Mouse (Mus musculus): ENCODE data around the gene Klhl26.

Klhl26 gene

DNA sequence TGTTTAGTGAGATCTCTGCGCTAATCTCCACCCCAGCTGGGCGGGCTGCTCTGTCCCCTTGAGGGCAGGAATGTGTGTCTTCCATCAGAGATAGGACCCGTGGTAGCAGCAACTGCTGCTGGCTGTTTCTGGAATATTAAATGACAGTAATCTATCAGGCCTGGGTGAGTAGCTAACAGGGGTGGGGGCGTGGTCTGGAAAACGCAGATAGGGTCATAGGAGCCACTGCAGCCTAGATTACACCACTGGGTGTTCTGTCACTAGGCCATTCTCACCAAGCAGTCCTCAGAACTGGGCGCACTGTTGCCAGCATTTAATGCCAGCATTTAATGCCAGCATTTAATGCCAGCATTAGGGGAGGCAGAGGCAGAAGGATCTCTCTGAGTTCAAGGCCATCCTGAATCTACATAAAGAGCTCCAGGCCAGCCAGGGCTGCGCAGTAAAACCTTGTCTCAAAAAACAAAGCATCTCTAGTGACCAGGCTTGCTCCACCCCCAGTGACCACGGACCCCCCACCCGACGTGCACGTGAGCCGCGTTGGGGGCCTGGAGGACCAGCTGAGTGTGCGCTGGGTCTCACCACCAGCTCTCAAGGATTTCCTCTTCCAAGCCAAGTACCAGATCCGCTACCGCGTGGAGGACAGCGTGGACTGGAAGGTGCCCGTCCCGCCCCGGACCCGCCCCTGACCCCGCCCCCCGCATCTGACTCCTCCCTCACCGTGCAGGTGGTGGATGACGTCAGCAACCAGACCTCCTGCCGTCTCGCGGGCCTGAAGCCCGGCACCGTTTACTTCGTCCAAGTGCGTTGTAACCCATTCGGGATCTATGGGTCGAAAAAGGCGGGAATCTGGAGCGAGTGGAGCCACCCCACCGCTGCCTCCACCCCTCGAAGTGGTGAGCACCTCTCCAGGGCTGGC lies 23.9 kb upstream of the Klhl26 start:
- DNase-seq: no peak

DNA sequence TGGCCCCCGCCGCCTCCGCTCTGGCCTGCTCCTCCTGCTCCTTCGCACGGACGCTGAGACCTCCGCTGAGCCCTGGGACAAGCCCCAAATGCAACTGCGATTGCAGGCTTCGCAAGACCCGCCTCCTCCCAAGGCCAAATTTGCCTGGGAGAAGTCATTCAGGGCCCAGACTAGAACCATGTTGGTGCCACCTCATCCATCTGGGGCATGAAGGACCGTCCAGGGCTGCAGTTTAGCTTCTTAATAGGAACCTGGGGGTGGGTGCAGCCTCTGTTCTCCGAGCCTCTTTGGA lies 18.9 kb upstream of the Klhl26 start:
- DNase-seq: no peak

DNA sequence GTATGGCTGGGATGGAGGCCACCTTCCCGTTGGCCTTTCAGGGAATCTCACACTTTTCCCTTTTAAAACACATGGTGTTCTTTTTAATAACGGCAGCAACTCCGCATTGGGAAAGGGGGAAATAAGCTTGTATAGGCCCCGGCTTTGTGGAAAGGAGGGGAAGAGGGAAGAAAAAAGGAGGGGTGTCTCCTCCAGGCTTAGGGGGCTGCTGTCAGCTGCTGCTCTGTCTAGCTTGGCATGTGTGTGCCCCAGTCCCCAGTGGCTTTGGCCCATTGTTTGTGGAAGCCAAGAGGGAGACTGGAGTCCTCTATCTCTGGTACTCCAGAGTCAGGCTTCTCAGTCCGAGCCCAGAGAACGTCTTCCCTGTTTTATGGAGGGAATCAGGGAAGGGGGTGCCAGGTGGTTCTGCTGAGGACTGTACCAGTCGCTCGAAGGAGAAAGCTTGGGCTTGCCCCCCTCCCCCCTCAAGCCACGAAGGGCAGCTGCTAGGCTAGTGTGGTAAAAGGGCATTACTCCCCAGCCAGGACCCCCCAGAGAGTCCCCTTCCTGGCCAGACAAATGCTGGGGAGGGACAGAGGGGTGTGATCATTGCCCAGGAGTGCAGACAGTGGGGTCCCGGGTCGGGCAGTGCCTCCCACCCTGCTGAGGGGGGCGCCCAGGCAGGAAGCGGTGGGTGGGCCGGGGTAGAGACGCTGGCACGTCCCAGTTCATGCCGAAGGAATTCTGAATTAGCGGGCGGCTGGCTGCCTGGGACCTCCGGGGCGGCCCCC lies 18.4 kb upstream of the Klhl26 start:
- no peak for DNase-seq

DNA sequence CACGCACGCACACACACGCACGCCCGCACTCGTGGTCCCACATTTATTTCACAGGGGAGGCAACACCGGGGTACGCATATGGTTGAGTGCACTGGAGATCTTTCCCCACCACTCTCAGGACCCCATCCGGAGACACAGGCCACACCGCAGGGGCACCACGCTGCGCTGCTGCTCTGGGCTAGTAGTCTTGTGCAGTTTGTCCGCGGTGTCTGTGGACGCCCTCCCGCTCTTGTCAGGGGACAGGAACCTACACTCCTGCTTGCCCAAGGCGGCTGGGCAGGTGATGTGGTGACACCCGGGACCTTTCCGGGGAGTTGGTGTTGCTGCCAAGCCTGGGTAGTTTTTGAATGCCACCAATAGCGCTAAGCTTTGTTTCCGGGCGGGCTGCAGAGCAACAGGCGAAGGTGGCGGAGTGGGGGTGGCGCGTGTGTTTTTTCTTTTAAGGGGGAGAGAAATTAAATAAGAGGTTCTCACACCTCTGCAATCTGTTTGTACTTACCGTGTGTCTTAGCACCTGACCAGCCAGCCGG lies 17.7 kb upstream of the Klhl26 start:
- no peak for DNase-seq

DNA sequence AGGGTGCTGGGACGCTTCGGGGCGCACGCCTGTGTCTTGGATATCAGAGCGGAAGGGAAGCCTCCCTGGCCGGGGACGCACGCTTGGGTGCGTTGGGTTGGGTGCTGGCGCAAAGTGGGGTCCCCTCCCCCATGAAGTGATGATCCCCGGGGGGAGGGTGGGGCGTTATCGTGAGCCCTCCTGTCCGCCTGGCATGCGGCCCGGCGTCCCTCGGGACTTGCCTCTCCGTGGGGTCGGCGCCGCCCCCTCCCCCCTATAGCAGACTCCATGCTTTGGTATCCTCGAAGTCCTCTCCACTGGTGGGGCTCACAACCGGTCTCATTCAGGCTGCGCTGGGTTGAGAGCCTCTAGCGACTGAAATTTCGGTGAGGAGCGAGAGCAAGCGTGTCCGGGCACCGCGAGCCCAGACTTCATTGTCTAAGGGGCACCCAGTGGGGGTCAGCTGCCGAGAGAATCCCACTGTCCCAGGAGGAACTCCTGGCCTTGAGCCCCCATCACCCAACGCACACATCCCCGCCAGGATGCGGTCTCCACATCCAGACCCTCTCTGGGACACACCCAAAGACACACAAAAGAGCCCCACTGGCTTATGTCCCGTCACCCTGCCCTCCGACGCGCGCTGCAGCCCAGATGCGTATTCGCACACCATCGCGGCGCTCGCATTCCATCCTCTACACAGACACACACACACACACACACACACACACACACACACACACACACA lies 17.1 kb upstream of the Klhl26 start:
- no peak for DNase-seq

DNA sequence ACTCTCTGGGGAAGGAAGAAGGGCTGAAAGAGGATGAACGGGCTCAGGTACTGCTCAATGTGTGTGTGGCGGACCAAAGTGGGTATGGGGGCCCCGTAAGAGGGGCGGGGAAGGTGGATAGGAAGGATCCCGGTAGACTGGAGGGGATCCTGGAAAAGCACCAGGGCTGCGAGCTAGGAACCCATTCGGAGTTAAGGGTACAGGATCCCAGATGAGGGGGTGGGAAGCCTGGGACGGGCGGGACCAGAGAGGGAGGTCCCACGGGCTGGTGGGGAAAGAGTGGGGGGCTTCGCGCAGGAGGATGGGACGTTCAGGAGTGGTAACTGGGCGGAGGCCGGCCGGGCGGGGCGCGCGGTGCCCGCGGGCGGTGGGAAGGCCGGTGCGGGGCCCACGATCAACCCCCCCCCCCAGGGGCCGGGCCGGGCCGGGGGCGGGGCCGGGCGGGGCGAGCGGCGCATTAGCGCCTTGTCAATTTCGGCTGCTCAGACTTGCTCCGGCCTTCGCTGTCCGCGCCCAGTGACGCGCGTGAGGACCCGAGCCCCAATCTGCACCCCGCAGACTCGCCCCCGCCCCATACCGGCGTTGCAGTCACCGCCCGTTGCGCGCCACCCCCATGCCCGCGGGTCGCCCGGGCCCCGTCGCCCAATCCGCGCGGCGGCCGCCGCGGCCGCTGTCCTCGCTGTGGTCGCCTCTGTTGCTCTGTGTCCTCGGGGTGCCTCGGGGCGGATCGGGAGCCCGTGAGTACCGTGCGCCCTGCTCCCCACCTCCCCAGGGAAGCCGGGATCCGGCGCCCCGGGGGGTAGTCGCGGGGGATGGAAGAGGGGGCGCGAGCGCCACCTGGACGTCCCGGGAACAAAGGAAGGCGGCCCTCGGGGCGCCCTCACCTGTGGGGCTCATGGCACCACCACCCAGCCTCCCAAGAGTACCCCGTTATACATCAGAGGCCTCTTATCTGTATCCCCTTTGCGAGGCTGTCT lies 16.2 kb upstream of the Klhl26 start, which contains the start of gene Crlf1:
Crlf1 (plus strand) TSS at position 495 of the 977 bp plus-strand sequence.
- DNase-seq: no peak

DNA sequence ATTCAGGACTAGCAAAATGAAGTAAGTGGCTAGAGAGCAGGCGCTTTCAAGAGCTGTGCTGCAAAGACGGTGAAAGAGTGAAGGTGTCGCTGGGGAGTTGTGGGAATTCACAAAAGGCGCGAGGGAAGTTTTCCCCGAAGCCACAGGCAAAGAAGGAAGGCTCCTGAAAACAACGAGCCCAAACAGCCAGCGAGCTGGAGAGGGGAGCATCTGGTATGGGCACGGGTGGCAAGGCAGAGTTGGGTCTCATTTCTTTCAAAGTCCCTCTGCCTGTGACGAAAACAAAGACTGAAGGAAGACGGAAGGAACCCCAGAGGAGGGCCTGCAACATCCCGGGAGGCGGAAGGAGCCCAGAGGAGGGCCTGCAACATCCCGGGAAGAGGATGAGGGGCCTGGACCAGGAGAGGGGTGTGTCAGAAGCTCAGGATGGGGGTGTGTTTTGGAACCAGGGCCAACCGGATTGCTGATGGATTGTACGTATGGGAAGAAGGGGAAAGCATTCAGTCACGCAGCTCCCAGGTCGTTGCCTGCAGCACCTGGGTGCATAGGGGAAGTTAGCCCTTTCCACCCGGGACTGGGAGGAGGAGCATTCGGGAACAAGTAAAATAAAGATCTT lies 14.2 kb upstream of the Klhl26 start:
- DNase-seq: no peak

DNA sequence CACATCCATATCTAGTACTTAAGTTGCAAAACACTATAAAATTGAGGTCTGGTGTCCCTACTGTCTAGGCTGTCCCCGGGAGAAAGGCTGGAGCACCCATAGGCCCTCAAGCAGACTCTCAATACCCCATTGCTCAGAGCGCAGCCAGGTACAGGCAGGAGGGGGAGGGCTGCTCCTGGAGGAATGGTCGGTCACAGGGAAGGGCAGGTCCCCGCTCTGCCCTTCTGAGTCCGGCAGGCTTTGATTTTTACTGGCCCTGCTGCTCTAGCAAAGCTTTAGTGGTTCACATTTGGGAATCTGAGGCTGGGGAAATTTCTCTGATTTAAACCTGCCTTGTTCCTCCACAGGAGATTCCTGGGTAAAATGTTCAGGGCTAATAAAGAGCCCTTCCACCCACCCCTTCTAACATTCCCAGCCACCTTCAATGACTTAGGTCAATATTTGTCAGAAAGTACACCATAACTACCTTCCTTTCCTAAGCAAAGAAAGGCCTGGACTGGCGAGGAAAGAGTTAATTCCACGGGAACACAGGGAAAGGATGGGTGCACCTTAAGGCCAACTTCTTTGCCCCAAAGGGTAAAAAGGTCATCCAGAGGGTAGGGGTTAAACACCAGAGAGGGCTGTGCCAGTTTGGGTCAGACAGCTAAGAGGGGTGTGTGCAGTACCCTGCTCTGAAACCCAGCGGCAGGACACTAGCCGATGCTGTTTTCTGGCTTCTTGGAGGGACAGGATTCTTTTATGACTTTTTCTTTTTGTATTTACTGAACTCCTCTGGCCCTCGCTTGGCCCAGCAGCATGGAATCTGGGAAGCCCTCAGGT lies 13.5 kb upstream of the Klhl26 start:
- DNase-seq: no peak

DNA sequence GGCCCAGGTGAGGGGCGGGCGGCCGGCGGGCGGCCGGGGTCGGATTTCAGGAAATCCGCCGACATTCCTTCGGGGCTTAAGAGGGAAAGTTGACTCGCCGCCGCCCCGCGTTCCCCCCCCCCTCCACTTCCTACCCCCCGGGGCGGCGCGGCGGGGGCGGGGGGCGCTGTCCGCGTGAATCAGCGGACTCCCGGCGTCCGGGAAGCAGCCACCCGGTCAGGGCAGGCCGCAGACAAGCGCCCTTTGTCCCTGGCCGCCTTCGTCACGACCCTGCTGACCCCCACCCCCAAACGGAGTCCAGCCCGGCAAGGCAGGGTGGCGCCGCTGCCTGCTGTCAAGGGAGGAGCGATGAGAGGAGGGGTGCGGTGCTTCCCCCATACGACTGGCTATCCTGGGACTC lies 12.8 kb upstream of the Klhl26 start:
- no peak for DNase-seq

DNA sequence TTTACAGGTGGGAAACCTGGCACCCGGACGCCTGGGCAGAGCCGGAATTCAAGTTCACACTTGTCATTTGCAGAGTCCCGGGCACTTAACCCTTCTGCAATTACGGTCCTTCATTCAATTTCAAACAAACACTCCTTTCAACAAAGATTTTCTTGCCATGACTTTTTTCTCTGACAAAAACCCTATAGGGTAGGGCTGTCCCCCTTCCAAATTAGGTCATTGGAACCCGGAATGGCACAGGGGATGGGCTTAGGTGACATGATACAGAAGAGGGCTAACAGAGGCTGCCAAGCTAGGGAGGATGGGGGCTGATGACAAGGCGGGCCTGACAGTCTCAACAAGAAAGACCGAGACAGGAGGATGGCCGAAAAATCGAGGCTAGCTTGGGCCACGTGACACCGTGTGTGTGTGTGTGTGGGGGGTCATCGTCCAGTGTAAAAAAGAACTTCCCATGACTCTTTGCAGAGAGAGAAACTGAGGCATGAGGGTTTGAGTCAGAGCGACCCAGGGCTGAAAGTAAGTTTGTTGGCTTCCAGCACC lies 12.2 kb upstream of the Klhl26 start:
- DNase-seq: no peak

DNA sequence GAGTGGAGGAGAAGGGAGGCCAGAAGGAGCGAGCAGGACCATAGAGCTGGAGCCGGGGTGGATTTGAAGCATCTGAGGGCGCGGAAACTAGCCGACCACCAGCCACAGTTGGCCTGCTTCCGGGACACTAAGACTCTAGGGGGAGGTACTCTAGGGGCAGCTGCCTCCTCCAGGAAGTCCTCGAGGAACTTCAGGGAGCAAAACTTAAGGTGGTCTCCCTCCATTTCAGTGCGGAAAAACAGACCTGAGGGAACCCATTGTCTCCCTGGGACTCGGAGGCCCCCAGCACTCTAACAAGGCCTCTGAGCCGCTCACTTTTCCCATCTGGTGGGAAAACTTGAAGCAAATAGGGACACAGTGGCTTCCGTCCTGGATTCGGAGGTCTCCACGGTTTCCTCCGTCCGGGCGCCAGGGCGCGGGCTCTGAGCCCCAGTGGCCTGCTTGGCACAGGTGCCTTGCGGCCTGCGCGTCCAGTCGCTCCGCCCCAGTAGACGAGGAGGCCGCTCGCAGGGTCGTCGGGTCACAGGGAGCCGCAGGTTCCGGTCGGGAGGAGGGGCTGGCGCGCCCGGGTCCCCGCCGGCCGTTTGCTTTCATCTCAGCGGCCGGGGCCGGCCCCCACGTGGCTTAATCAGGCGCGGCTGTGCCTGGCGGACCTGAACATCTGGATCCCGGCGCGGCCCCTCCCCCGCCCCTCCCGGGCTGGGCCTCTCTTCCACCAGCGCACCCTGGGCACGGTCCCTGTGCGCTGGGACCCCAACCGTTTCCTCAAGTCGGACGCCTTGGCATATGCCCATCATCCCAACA lies 11.4 kb upstream of the Klhl26 start:
- peak; percentile 54 for DNase-seq

DNA sequence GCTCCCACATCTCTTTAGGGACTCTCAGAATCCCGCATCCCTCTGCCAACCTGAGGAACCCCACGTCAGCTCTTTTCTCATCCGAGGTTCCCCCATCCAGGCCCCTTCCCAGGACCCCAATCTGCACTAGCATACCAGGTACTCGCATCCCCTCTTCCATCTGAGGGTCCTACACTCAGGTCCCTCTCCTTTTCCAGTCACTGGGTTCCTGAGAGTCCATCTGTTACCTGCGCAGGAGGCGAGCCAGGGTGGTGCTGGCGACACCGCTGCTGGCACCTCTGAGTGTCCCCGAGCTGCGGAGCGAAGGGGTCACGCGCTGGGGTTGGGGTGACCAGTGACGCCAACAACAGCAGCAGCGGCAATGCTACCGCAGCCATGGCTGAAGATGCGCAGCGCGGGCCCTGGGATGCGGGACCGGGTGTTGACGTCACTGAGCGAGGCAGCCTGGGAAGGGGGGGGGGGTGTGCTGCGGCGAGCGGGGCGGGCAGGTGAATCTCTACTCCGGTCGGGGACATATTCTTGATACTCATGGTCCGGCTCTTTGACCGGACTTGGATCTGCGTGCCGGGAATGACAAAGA lies 10.3 kb upstream of the Klhl26 start, which contains the start of gene Tmem59l:
Tmem59l (minus strand) TSS at position 418 of the 580 bp plus-strand sequence.
- DNase-seq: no peak

DNA sequence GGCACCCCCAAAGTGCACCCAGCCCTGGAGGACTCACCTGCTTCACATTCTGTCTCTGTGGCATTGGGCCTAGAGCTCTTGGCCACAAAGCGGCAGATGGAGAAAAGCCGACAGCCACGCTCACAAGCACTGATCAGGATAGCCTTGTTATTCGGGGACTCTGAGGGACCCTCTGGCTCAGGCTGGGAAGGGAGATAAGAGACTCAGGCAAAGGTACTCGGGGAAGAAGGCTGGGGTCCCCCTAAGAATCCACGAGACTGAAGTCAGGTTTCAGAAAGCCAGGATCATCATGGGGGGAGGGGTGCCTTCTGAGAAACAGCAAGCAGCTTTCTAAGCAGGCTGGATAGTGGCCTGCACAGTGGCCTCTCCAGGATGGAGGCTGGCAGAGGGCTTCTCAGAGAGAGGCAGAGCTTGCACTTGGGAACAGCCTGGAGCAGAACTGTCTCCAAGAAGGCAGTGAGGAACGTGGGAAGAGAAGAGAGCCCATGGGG lies 9.5 kb upstream of the Klhl26 start:
- DNase-seq: no peak

DNA sequence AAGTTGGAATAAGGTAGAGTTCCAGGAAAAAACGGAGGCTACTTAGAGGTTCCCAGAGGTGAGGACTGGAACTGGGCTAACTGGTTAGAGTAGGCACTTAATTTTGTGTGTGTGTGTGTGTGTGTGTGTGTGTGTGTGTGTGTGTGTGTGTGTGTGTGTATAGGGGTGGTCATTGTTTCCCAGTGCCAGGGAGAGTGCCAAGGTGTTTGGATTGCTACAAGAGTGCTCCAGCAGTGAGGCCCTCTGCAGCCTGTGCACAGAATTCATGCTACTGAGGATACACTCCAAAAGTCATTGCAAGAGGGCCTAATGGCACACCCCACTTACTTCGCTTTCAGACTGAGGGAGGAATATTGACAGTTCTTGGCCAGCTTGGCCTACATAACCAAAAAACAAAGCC lies 6.2 kb upstream of the Klhl26 start:
- DNase-seq: no peak

DNA sequence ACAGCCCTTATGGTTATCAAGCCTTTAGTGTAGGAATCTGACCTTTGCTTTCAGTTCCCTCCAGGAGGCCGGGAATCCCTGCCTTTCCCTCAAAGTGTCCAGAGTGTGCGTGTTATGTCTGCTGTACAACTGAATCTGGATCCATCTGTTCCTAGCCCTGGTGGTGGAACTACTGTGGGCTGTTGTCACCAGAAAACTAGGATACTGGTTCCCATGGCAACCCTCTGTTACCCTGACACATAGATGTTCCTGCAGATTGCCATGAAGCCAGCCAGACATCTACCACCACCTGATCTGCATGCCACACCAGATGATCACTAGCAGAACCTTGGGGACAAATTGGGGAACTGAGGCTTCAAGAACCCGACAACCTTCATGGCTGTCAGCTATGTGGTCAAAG lies 5.1 kb upstream of the Klhl26 start:
- DNase-seq: no peak

DNA sequence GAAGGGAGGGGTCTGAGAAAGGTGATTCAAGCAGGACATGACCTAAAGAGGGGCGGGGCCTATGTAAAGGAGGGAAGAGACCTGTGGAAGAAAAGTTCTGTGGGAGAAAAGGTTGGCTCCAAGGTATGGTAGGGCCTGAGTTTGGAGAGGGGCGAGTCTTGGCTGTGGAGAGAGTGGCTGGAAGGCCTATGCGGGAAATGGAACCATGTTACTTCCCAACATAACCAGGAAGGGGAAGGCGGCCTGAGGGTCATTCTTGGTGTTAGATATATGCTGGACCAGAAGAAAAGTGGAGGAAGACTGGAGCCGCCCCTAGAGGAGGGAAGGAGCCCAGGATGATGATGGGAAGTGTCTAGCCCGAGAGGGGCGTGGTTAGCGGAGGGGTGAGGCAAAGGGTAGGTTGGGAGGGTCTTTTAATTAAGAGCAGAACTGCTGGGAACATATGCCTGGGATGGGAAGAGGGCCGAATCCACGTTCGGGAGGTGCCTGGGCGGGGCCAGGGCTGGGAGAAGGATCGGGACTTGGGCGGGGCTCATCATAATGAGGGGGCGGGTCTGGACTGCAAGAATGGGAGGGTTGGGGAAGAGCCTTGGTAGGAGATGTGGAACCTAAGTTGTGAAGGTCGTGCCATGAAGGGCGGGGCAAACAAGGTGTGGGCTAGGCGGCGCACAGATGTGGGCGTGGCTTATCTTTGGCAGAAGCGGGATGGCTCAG lies 658 bp upstream of the Klhl26 start:
- no peak for DNase-seq

DNA sequence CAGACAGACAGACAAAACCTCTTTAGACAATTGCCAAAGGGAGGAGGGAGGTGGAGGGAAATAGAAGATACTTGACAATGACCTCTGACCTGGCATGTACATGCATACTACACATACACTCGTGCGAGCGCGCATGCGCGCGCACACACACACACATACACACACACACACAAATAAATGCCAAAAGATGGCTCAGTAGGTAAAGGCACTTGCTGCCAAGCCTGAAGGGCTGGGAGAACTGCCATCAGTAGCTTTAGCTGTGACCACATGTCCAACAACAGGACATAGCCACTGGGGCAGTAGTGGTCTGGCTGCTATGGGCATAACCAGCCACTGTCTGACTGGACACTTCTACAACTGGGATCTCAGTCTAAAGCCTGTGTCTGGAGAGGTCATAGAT lies 4.9 kb downstream of the Klhl26 start:
- DNase-seq: no peak

DNA sequence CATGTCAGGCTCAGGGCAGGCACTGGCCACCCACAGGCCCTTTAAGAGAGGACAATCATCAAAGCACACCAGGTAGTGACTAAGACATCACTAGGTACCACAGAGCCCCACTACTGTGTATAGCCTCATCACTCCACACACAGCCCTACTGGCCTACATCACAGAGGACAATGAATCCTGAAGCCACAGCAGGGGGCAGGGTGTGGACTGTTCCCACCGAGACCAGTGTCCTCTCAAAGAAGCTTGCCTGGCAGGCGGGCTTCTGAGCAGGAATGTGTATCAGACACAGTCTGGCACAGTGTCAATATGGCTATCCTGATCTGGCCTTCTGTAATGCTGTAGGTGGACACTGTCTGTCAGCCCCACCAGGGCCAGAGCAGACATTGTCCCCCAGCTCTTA lies 6.8 kb downstream of the Klhl26 start:
- DNase-seq: no peak

All from lung, postnatal 14 days (tissue).